Mouse (Mus musculus): ENCODE data around the gene Scoc. TPM values are rescaled to one million over a fixed set of nuclear protein-coding genes. Genes with fewer than 3 reads are reported as not detected.

Gene Scoc
- total and polyA plus RNA-seq, 3 experiments: 14.7 to 29.5 TPM; not detected in 1

DNA sequence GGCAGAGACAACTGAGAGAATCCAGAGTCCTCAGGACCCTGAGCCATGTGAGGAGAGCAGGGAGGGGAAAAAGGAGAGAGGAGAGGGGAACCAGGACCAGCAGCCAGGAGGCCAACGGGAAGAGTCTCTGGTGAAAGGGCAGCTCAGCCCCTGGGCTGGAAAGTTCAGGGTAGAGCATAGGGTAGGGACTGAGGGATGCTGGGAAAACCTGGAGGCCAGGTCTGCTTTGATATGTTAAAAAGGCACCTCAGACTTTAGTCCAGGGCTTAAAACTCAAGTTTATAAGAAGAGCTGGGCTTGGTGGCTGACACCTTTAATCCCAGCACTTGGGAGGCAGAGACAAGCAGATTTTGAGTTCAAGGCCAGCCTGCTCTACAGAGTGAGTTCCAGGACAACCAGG lies 65.7 kb downstream of the Scoc start:
- no peak overlapping the region for H3K9ac ChIP-seq (ENCODE audit: control insufficient read depth, low read depth, low read length, poor library complexity, severe bottlenecking)
- H3K9me3 ChIP-seq (replicated peaks; ENCODE audit: insufficient read depth, low read length): no peaks in the 10 kb centered on the region
- H3K36me3 ChIP-seq (ENCODE audit: control insufficient read depth in 1 of 2, insufficient read depth in 2 of 2, low read length in 2 of 2): no peaks in the 10 kb centered on the region
- no peaks in the 10 kb centered on the region for H3K4me1 ChIP-seq (ENCODE audit: control insufficient read depth in 1 of 2, insufficient read depth in 2 of 2, low read length in 2 of 2)
- H3K79me2 ChIP-seq (ENCODE audit: control insufficient read depth, insufficient read depth, low read length, poor library complexity): no peaks in the 10 kb centered on the region
- H3K27ac ChIP-seq (ENCODE audit: control insufficient read depth, low read depth, low read length): no peak overlapping the region
- no peaks in the 10 kb centered on the region; a peak in 1 of 4 replicates for H3K27me3 ChIP-seq (ENCODE audit: control insufficient read depth in 1 of 2, insufficient read depth in 2 of 2, low read length in 2 of 2)
- DNase-seq (ENCODE audit: low read depth, low spot score): no peak
- no peak overlapping the region for H3K4me3 ChIP-seq (ENCODE audit: control insufficient read depth in 1 of 2, insufficient read depth in 1 of 2, low read depth in 2 of 2, low read length in 2 of 2)
- TF ChIP-seq EP300 (IDR thresholded peaks at IDR 0.05; ENCODE audit: low read depth in 1 of 2, low read length in 2 of 2): no peak
- TF ChIP-seq ZMIZ1 (IDR thresholded peaks at IDR 0.05; ENCODE audit: low read depth, low read length): no peak
- TF ChIP-seq MAFK (IDR thresholded peaks at IDR 0.05; ENCODE audit: borderline replicate concordance, low read depth, low read length): no peak

DNA sequence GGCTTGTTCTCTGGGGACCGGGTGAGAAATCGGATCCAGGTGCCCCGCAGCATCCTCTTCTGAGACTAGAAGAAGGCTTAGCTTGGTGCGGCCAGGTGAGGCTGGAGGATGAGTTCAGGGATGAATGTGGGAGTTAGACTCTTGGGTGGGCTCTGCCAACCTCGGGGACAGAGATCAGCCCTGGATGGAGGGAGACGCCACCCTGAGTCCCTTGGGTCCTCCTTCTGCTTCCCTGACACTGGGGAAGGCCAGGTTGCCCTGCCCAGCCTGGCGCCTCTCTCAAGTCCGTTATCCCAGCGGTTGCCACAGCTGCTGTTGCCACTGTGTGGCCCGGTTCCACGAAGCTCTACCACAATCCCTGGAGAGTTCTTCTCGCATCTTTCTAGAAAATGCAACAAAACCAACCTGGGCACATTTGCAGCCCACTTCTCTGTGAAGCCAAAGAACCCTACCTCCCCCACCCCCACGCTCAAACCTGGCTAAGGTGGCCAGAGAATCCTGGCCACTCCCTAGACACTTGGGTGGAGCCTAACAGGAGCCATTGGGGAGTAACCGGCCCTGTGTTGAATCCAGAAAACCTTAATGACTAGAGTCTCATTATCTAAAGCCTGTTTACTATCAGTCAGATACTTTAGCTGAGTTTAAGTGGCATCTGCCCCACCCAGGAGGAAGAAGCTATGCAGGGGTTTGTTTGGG lies 68.0 kb downstream of the Scoc start:
- Histone ChIP-seq H3K4me3 (ENCODE audit: control insufficient read depth in 1 of 2, insufficient read depth in 1 of 2, low read depth in 2 of 2, low read length in 2 of 2) (no peak overlapping the region), H3K27me3 (ENCODE audit: control insufficient read depth in 1 of 2, insufficient read depth in 2 of 2, low read length in 2 of 2) (no peaks in the 10 kb centered on the region), H3K36me3 (ENCODE audit: control insufficient read depth in 1 of 2, insufficient read depth in 2 of 2, low read length in 2 of 2) (no peaks in the 10 kb centered on the region), H3K9me3 (replicated peaks; ENCODE audit: insufficient read depth, low read length) (no peaks in the 10 kb centered on the region), H3K9ac (ENCODE audit: control insufficient read depth, low read depth, low read length, poor library complexity, severe bottlenecking) (no peak overlapping the region), H3K4me1 (ENCODE audit: control insufficient read depth in 1 of 2, insufficient read depth in 2 of 2, low read length in 2 of 2) (no peaks in the 10 kb centered on the region), H3K27ac (ENCODE audit: control insufficient read depth, low read depth, low read length) (no peak overlapping the region), H3K79me2 (ENCODE audit: control insufficient read depth, insufficient read depth, low read length, poor library complexity) (no peaks in the 10 kb centered on the region)
- no peak for TF ChIP-seq TAL1 (IDR thresholded peaks at IDR 0.05; ENCODE audit: low read length)
- no peak for TF ChIP-seq TCF12 (IDR thresholded peaks at IDR 0.05; ENCODE audit: low read depth, low read length)
- no peak for TF ChIP-seq ZKSCAN1 (IDR thresholded peaks at IDR 0.05; ENCODE audit: low read depth, low read length)
- TF ChIP-seq GATA1 (IDR thresholded peaks at IDR 0.05; ENCODE audit: low read depth, low read length): no peak
- no peak for TF ChIP-seq CTCF (IDR thresholded peaks at IDR 0.05 in 2 of 3, conservative IDR thresholded peaks at IDR 0.05 in 1 of 3; ENCODE audit: control insufficient read depth in 1 of 3, insufficient read depth in 1 of 3, low read depth in 2 of 3, low read length in 3 of 3, poor library complexity in 1 of 3, severe bottlenecking in 1 of 3)
- TF ChIP-seq MEF2A (IDR thresholded peaks at IDR 0.05; ENCODE audit: extremely low read depth, insufficient replicate concordance, low read depth, low read length, poor library complexity, severe bottlenecking): no peak
- TF ChIP-seq TBP (IDR thresholded peaks at IDR 0.05; ENCODE audit: low read depth, low read length): no peak
- TF ChIP-seq ZC3H11A (IDR thresholded peaks at IDR 0.05; ENCODE audit: low read depth, low read length): no peak
- no peak for TF ChIP-seq ETS1 (IDR thresholded peaks at IDR 0.05; ENCODE audit: low read depth, low read length)
- TF ChIP-seq MAZ (IDR thresholded peaks at IDR 0.05; ENCODE audit: low read depth, low read length): no peak
- TF ChIP-seq RCOR1 (IDR thresholded peaks at IDR 0.05; ENCODE audit: low read depth, low read length): no peak
- no peak for TF ChIP-seq CHD1 (IDR thresholded peaks at IDR 0.05; ENCODE audit: low read depth, low read length)
- no peak for TF ChIP-seq MYC (IDR thresholded peaks at IDR 0.05; ENCODE audit: low read depth, low read length)
- no peak for TF ChIP-seq JUND (IDR thresholded peaks at IDR 0.05; ENCODE audit: low read depth, low read length)
- no peak for TF ChIP-seq SMC3 (IDR thresholded peaks at IDR 0.05; ENCODE audit: low read depth, low read length)
- no peak for TF ChIP-seq MAFK (IDR thresholded peaks at IDR 0.05; ENCODE audit: borderline replicate concordance, low read depth, low read length)
- TF ChIP-seq MYB (IDR thresholded peaks at IDR 0.05; ENCODE audit: low read depth, low read length): no peak
- TF ChIP-seq NELFE (IDR thresholded peaks at IDR 0.05; ENCODE audit: low read depth, low read length): no peak
- DNase-seq (ENCODE audit: low read depth, low spot score): no peak

Data from MEL (cell line).